Mouse (Mus musculus) CH12.LX (cell line): Measurements from ENCODE around the gene Llgl1. TPM values are rescaled to one million over a fixed set of nuclear protein-coding genes. Genes with fewer than 3 reads are reported as not detected.

Experiments
- DNase-seq: peaks from one replicate; pipeline ENCODE4 v3.0.0-alpha.2; 2013; ENCODE audit errors: extremely low read depth
- H3K27ac ChIP-seq: 2 replicates; pipeline ENCODE4 v1.5.1; 2012; ENCODE audit warnings: low read depth, mild to moderate bottlenecking, control low read depth, moderate library complexity; ENCODE audit not compliant: insufficient read depth
- H3K27me3 ChIP-seq: replicated peaks from 2 replicates; pipeline ENCODE3; 2012; ENCODE audit warnings: inconsistent platforms
- H3K36me3 ChIP-seq, 2 experiments: replicated peaks in 1 of 2; 2 replicates each; pipeline versions ENCODE3 to v1.6.1; 2012; ENCODE audit warnings: inconsistent platforms in 1 of 2, low read length in 1 of 2, mild to moderate bottlenecking in 1 of 2, mixed read lengths in 1 of 2, moderate library complexity in 1 of 2; ENCODE audit not compliant: control insufficient read depth in 1 of 2, insufficient read depth in 1 of 2
- H3K4me1 ChIP-seq, 2 experiments: 2 replicates each; pipeline ENCODE4 v1.6.1; 2012; ENCODE audit warnings: inconsistent platforms in 1 of 2, moderate library complexity in 1 of 2; ENCODE audit not compliant: insufficient read depth in 2 of 2, control insufficient read depth in 1 of 2
- H3K4me2 ChIP-seq: 2 replicates; pipeline ENCODE4 v1.6.1; 2012; ENCODE audit warnings: low read depth, mild to moderate bottlenecking, control low read depth; ENCODE audit not compliant: poor library complexity, insufficient read depth, severe bottlenecking
- H3K4me3 ChIP-seq, 3 experiments: fragments of 150-350 bp in 1 of 3; sonication (generic) in 1 of 3; replicated peaks in 1 of 3; 2 replicates each; pipeline versions ENCODE3 to v1.5.1; 2011 to 2012; ENCODE audit warnings: low read depth in 2 of 3, low read length in 2 of 3, mild to moderate bottlenecking in 2 of 3, moderate library complexity in 2 of 3, control low read depth in 1 of 3, improper control_type of control experiment in 1 of 3, inconsistent platforms in 1 of 3, mixed read lengths in 1 of 3; ENCODE audit not compliant: poor library complexity in 1 of 3
- H3K79me2 ChIP-seq: replicated peaks from 2 replicates; pipeline ENCODE4 v1.6.1; 2012; ENCODE audit warnings: mild to moderate bottlenecking, moderate library complexity; ENCODE audit not compliant: control insufficient read depth, poor library complexity, insufficient read depth, severe bottlenecking; ENCODE audit errors: extremely low read depth
- H3K9ac ChIP-seq: 2 replicates; pipeline ENCODE4 v1.6.1; 2012; ENCODE audit warnings: low read depth, mild to moderate bottlenecking, control low read depth, moderate library complexity; ENCODE audit not compliant: insufficient read depth
- H3K9me3 ChIP-seq: replicated peaks from 2 replicates; pipeline ENCODE3; 2012; ENCODE audit warnings: low read length, inconsistent platforms, mixed read lengths
- BHLHE40 ChIP-seq: IDR thresholded peaks from 2 replicates; pipeline ENCODE4 v1.6.1; 2011; ENCODE audit warnings: mild to moderate bottlenecking, low read depth, low read length, improper control_type of control experiment
- CHD1 ChIP-seq: IDR thresholded peaks from 2 replicates; pipeline ENCODE4 v1.6.1; 2012; ENCODE audit warnings: low read depth, low read length, improper control_type of control experiment, inconsistent platforms
- CHD2 ChIP-seq: IDR thresholded peaks from 2 replicates; pipeline ENCODE4 v1.6.1; 2011; ENCODE audit warnings: low read length, improper control_type of control experiment
- CTCF ChIP-seq, 2 experiments: IDR thresholded peaks in 1 of 2; conservative IDR thresholded peaks in 1 of 2; 2 replicates each; pipeline ENCODE4 v1.5.1; 2011 to 2012; ENCODE audit warnings: low read depth in 2 of 2, low read length in 2 of 2, improper control_type of control experiment in 1 of 2, inconsistent platforms in 1 of 2, mild to moderate bottlenecking in 1 of 2, moderate library complexity in 1 of 2
- E2F4 ChIP-seq: IDR thresholded peaks from 2 replicates; pipeline ENCODE4 v1.6.1; 2011; ENCODE audit warnings: low read depth, low read length, improper control_type of control experiment; ENCODE audit not compliant: insufficient replicate concordance
- ELF1 ChIP-seq: IDR thresholded peaks from 2 replicates; pipeline ENCODE4 v1.6.1; 2014; ENCODE audit warnings: low read depth, mild to moderate bottlenecking, inconsistent platforms, low read length, improper control_type of control experiment
- EP300 ChIP-seq: IDR thresholded peaks from 2 replicates; pipeline ENCODE4 v1.6.1; 2011; ENCODE audit warnings: low read length, improper control_type of control experiment
- ETS1 ChIP-seq: conservative IDR thresholded peaks from 2 replicates; pipeline ENCODE4 v1.6.1; 2012; ENCODE audit warnings: low read depth, mild to moderate bottlenecking, inconsistent platforms, low read length, improper control_type of control experiment, moderate library complexity
- GABPA ChIP-seq: IDR thresholded peaks from 2 replicates; pipeline ENCODE4 v1.6.1; 2012; ENCODE audit warnings: low read depth, low read length, improper control_type of control experiment, inconsistent platforms; ENCODE audit not compliant: insufficient replicate concordance
- HCFC1 ChIP-seq: IDR thresholded peaks from 2 replicates; pipeline ENCODE4 v1.6.1; 2012; ENCODE audit warnings: low read depth, mild to moderate bottlenecking, inconsistent platforms, low read length, improper control_type of control experiment
- JUN ChIP-seq: IDR thresholded peaks from 2 replicates; pipeline ENCODE4 v1.6.1; 2011; ENCODE audit warnings: low read depth, mild to moderate bottlenecking, low read length, improper control_type of control experiment, moderate library complexity; ENCODE audit not compliant: insufficient read depth
- KAT2A ChIP-seq: IDR thresholded peaks from 2 replicates; pipeline ENCODE4 v1.6.1; 2012; ENCODE audit warnings: low read length, improper control_type of control experiment, inconsistent platforms; ENCODE audit not compliant: insufficient replicate concordance
- MAFK ChIP-seq: IDR thresholded peaks from 2 replicates; pipeline ENCODE4 v1.6.1; 2011; ENCODE audit warnings: low read length, improper control_type of control experiment; ENCODE audit not compliant: insufficient replicate concordance
- MAZ ChIP-seq: IDR thresholded peaks from 2 replicates; pipeline ENCODE4 v1.6.1; 2012; ENCODE audit warnings: low read depth, mild to moderate bottlenecking, inconsistent platforms, low read length, improper control_type of control experiment, moderate library complexity
- MEF2A ChIP-seq: IDR thresholded peaks from 2 replicates; pipeline ENCODE4 v1.6.1; 2014; ENCODE audit warnings: low read depth, mild to moderate bottlenecking, inconsistent platforms, low read length, improper control_type of control experiment, borderline replicate concordance
- MXI1 ChIP-seq: IDR thresholded peaks from 2 replicates; pipeline ENCODE4 v1.6.1; 2011; ENCODE audit warnings: mild to moderate bottlenecking, low read depth, low read length, improper control_type of control experiment
- MYC ChIP-seq: IDR thresholded peaks from 2 replicates; pipeline ENCODE4 v1.6.1; 2011; ENCODE audit warnings: low read depth, mild to moderate bottlenecking, improper control_type of control experiment, low read length
- NELFE ChIP-seq: IDR thresholded peaks from 2 replicates; pipeline ENCODE4 v1.6.1; 2011; ENCODE audit warnings: low read depth, low read length, improper control_type of control experiment
- NRF1 ChIP-seq: IDR thresholded peaks from 2 replicates; pipeline ENCODE4 v1.6.1; 2014; ENCODE audit warnings: low read depth, mild to moderate bottlenecking, inconsistent platforms, low read length, improper control_type of control experiment, moderate library complexity
- POLR2A ChIP-seq: IDR thresholded peaks from 2 replicates; pipeline ENCODE4 v1.6.1; 2011; ENCODE audit warnings: low read depth, mild to moderate bottlenecking, improper control_type of control experiment, low read length
- POLR2AphosphoS2 ChIP-seq: IDR thresholded peaks from 2 replicates; pipeline ENCODE4 v1.6.1; 2011; ENCODE audit warnings: low read depth, low read length, improper control_type of control experiment
- RAD21 ChIP-seq: IDR thresholded peaks from 2 replicates; pipeline ENCODE4 v1.6.1; 2011; ENCODE audit warnings: low read depth, mild to moderate bottlenecking, low read length, improper control_type of control experiment, moderate library complexity
- SIN3A ChIP-seq: IDR thresholded peaks from 2 replicates; pipeline ENCODE4 v1.6.1; 2012; ENCODE audit warnings: low read length, improper control_type of control experiment, inconsistent platforms
- SMC3 ChIP-seq: IDR thresholded peaks from 2 replicates; pipeline ENCODE4 v1.6.1; 2011; ENCODE audit warnings: low read depth, low read length, improper control_type of control experiment
- TCF12 ChIP-seq: IDR thresholded peaks from 2 replicates; pipeline ENCODE4 v1.6.1; 2014; ENCODE audit warnings: low read depth, mild to moderate bottlenecking, inconsistent platforms, low read length, improper control_type of control experiment
- UBTF ChIP-seq: IDR thresholded peaks from 2 replicates; pipeline ENCODE4 v1.6.1; 2012; ENCODE audit warnings: low read depth, mild to moderate bottlenecking, inconsistent platforms, low read length, improper control_type of control experiment, moderate library complexity
- USF1 ChIP-seq: IDR thresholded peaks from 2 replicates; pipeline ENCODE4 v1.6.1; 2014; ENCODE audit warnings: low read depth, mild to moderate bottlenecking, inconsistent platforms, low read length, improper control_type of control experiment
- ZNF384 ChIP-seq: IDR thresholded peaks from 2 replicates; pipeline ENCODE4 v1.6.1; 2012; ENCODE audit warnings: low read depth, low read length, improper control_type of control experiment, inconsistent platforms
- dilution Hi-C: fragments of 300-500 bp; cut with MboI; formaldehyde crosslinking; loops from 2 replicates; pipeline ENCODE4 v1.14.3; 2020; ENCODE audit warnings: low sequenced_read_pairs; ENCODE audit not compliant: extremely low pct_unique_long_range_greater_than_20kb, extremely low pct_ligation_motif_present
- in situ Hi-C: fragments of 300-500 bp; cut with MboI; formaldehyde crosslinking; loops from 3 replicates; pipeline ENCODE4 v1.14.3; 2019; ENCODE audit warnings: low sequenced_read_pairs, low pct_ligation_motif_present, low pct_unique_long_range_greater_than_20kb, mixed read lengths
- polyA plus RNA-seq: library from polyadenylated mRNA; unstranded; fragments of >175 nt; gene quantifications from 2 replicates; pipeline ENCODE4 v1.2.1, GENCODE M21; 2012; ENCODE audit warnings: low read depth; ENCODE audit not compliant: insufficient read length
- total RNA-seq, 2 experiments: library from RNA; depleted of rRNA; stranded (reverse); fragments of 300-350 nt in 1 of 2; fragments of >200 nt in 1 of 2; gene quantifications; 2 replicates each; pipeline ENCODE4 v1.2.3; 2012 to 2014

The Llgl1 gene
- total and polyA plus RNA-seq, 3 experiments, result 7.5 to 11.1 (median 9.8) TPM

DNA sequence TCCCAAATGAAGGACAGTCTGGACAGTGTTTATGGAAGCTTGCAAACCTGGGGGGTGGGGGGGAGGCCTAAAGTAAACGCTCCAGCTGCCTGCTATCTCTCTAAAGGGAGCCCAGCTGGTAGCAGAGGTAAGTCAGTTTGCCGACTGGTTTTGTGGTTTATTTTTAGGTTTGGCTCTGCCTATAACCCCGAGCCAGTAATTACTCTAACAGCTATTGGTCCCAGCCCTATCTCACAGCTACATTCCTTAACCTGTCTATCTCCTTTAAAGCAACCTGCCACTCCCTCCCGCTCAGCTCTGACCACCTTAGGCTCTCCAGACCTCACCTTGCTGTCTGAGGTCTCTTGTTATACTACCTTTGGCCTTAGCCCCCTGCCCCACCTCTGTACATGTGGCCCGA is 19.7 kb downstream of the Llgl1 start:
- dilution Hi-C loops, result no loop called here
- no peak for DNase-seq
- H3K4me2 ChIP-seq, result no peak overlapping the region
- no peak for TF ChIP-seq GABPA
- TF ChIP-seq EP300, result no peak
- TF ChIP-seq NELFE, result no peak
- no peak for TF ChIP-seq MXI1
- TF ChIP-seq USF1, result no peak
- no peak for TF ChIP-seq CHD1
- TF ChIP-seq POLR2A, result no peak
- no peak for TF ChIP-seq ZNF384
- TF ChIP-seq SMC3, result no peak
- no peak for TF ChIP-seq SIN3A
- TF ChIP-seq TCF12, result no peak
- TF ChIP-seq BHLHE40, result no peak
- TF ChIP-seq JUN, result no peak
- no peak for TF ChIP-seq UBTF
- no peak for TF ChIP-seq MAFK
- no peak for TF ChIP-seq KAT2A
- TF ChIP-seq, all 38 proteins: peak for 0
- Histone ChIP-seq H3K27me3 (no peaks in the 10 kb centered on the region), H3K27ac (no peak overlapping the region), H3K4me1 (no peaks in the 10 kb centered on the region), H3K9me3 (no peaks in the 10 kb centered on the region), H3K79me2 (no peaks in the 10 kb centered on the region), H3K36me3 (peaks cover 91 to 97% of the 10 kb centered on the region in 2 experiments), H3K9ac (no peak overlapping the region), H3K4me3 (no peak overlapping the region)
- in situ Hi-C loops, result no loop called here

- H3K9ac ChIP-seq, result peak within 1 kb of the TSS; percentile 83
- peak; percentile 71 for DNase-seq
- H3K4me2 ChIP-seq, result peak within 1 kb of the TSS; percentile 83
- peaks cover 6% of the 10 kb centered on the region; the same call in 1 of the 2 replicates for H3K79me2 ChIP-seq
- no peaks in the 10 kb centered on the region for H3K9me3 ChIP-seq
- H3K4me3 ChIP-seq, result peak within 1 kb of the TSS; percentile 57 to 96 (median 72)
- H3K4me1 ChIP-seq, result peaks cover 11 to 39% of the 10 kb centered on the region in 2 experiments
- in situ Hi-C loops, result no loop called here
- no peak for TF ChIP-seq ETS1
- peak; percentile 77 for TF ChIP-seq MXI1
- peak; percentile 83; the same call in 1 of the 2 replicates for TF ChIP-seq UBTF
- TF ChIP-seq MYC, result peak; percentile 34; the same call in 1 of the 2 replicates
- peak; percentile 62 for TF ChIP-seq MAZ
- no peak for TF ChIP-seq E2F4
- TF ChIP-seq TCF12, result peak; percentile 62; the same call in 1 of the 2 replicates
- no peak for TF ChIP-seq JUN
- peak; percentile 72; the same call in 1 of the 2 replicates for TF ChIP-seq NELFE
- TF ChIP-seq BHLHE40, result no peak
- TF ChIP-seq ELF1, result peak; percentile 87
- no peak; the same call in 1 of the 2 replicates for TF ChIP-seq CHD2
- no peak; the same call in 1 of the 2 replicates for TF ChIP-seq RAD21
- no peak for TF ChIP-seq POLR2AphosphoS2
- no peak for TF ChIP-seq KAT2A
- TF ChIP-seq MEF2A, result 0 out of 2 replicates have a peak, but pooled peaks have one; percentile 21
- TF ChIP-seq HCFC1, result peak; percentile 18; the same call in 1 of the 2 replicates
- no peak for TF ChIP-seq ZNF384
- peak; percentile 55 for TF ChIP-seq NRF1
- peak in 1 of 2 experiments; percentile 76; a peak in 2 of 4 replicates for TF ChIP-seq CTCF (conservative IDR thresholded peaks at IDR 0.05 in 1 of 2, IDR thresholded peaks at IDR 0.05 in 1 of 2; ENCODE audit: low read depth in 2 of 2, low read length in 2 of 2)
- peak; percentile 86 for TF ChIP-seq POLR2A
- TF ChIP-seq SMC3, result peak; percentile 40
- peak; percentile 65 for TF ChIP-seq SIN3A
- H3K27me3 ChIP-seq, result no peaks in the 10 kb centered on the region
- peaks cover 43 to 54% of the 10 kb centered on the region in 2 experiments for H3K36me3 ChIP-seq
- dilution Hi-C loops, result no loop called here
- peak within 1 kb of the TSS; percentile 60 for H3K27ac ChIP-seq
Observed at GRCm38 (mm10) chr11:60726601-60727391, 27.3 kb downstream of the Llgl1 start, which contains the start of gene Flii. TSS of gene Flii (minus strand) at chr11:60727263.
